Mouse (Mus musculus): ENCODE measurements at regions not wholly inside any gene's neighbourhood (a gene's known extent, or its start where the extent isn't known, plus 50 kb on each side); places are given as distances from the start of the nearest gene placed in this dataset.

DNA sequence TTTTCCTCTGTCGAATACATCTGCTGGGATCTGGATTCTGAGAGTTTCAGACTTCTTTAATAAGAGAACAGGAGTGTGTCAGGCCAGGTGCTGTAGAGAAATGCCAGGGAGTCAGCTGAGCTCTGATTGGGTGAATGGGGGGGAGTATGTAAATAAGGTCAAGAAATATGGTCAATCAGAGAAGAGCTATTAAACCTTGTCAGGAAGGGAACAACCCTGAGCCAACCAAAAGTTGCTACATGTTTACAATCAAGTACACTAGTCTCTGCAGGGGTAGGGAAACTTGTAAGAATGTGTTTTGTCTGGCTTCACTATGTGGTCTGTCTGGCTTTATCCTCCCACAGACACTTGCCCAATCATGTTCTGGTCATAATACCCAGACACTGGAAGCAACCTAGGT, 60.4 kb upstream of the Thpo start:
- no peak for DNase-seq

Data from cerebellum, postnatal 36 days (tissue).